Mouse (Mus musculus) kidney, embryonic 15.5 days (tissue): Measurements from ENCODE around the gene Rab6a. TPM values are rescaled to one million over a fixed set of nuclear protein-coding genes. Genes with fewer than 3 reads are reported as not detected.

Experiments
- ATAC-seq: fragments of 200-750 bp; cut with Nextera tagmentation; replicated peaks from 2 replicates; pipeline ENCODE4 v1.8.0; 2017; ENCODE audit warnings: moderate TSS enrichment; ENCODE audit not compliant: low FRiP score
- H3K27ac ChIP-seq: fragments of 300-500 bp; sonication (generic); 2 replicates; pipeline ENCODE4 v1.5.1; 2015; ENCODE audit warnings: mild to moderate bottlenecking, inconsistent platforms
- H3K27me3 ChIP-seq: fragments of 300-500 bp; sonication (generic); 2 replicates; pipeline ENCODE4 v1.6.1; 2015; ENCODE audit warnings: inconsistent platforms
- H3K36me3 ChIP-seq: fragments of 300-500 bp; sonication (generic); 2 replicates; pipeline ENCODE4 v1.6.1; 2015; ENCODE audit warnings: inconsistent platforms
- H3K4me1 ChIP-seq: fragments of 300-500 bp; sonication (generic); 2 replicates; pipeline ENCODE4 v1.6.1; 2015; ENCODE audit warnings: inconsistent platforms
- H3K4me2 ChIP-seq: fragments of 300-500 bp; sonication (generic); 2 replicates; pipeline ENCODE4 v1.6.1; 2015; ENCODE audit warnings: moderate library complexity, mild to moderate bottlenecking, inconsistent platforms
- H3K4me3 ChIP-seq: fragments of 300-500 bp; sonication (generic); replicated peaks from 2 replicates; pipeline ENCODE4 v1.5.1; 2015; ENCODE audit warnings: mild to moderate bottlenecking, inconsistent platforms
- H3K9ac ChIP-seq: fragments of 300-500 bp; sonication (generic); 2 replicates; pipeline ENCODE4 v1.6.1; 2015; ENCODE audit warnings: mild to moderate bottlenecking, inconsistent platforms
- H3K9me3 ChIP-seq: fragments of 300-500 bp; sonication (generic); replicated peaks from 2 replicates; pipeline ENCODE4 v1.6.1; 2016; ENCODE audit warnings: inconsistent platforms
- WGBS: fragments of 180-500 bp; shearing (Covaris S2); methylation state at CpG from one replicate; pipeline ENCODE4 v1.1.7; 2015; ENCODE audit warnings: mixed read lengths; 5-methylcytosine and 5-hydroxymethylcytosine counted together
- polyA plus RNA-seq: library from polyadenylated mRNA; unstranded; fragments of >200 nt; fragmentation: Nextera tagmentation; extraction: Ambion mirVana; gene quantifications from 2 replicates; pipeline ENCODE4 v1.2.1, GENCODE M21; 2015

The Rab6a gene
- polyA plus RNA-seq, 1 experiment from 2014 or later: 102 TPM

DNA sequence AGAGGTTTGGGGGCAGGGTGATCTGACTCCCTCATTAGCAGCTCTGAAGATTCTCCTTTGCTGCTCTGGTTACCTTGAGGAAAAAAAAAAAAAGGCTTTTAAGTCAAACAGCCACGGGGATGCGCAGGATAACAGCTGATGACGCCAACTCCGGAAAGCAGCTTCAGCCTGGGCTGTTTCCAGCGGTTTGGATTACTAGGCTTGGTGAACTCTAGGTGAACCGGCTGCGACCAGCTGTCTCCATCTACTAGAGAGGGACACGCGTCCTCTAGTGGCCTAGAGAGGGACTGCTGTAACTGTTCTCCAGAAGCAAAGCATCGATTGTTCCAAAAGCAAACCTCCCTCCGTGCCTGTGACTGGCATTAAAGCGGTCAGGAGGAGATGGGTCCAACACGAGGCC lies 56.0 kb downstream of the Rab6a start:
- Histone ChIP-seq H3K4me2 (peak overlapping the region; percentile 50), H3K27me3 (no peaks in the 10 kb centered on the region), H3K27ac (peak overlapping the region; percentile 67), H3K9ac (no peak overlapping the region), H3K9me3 (no peaks in the 10 kb centered on the region), H3K36me3 (no peaks in the 10 kb centered on the region), H3K4me3 (peak overlapping the region; percentile 6; the same call in 1 of the 2 replicates), H3K4me1 (peaks cover 24% of the 10 kb centered on the region)
- ATAC-seq: peak; percentile 91
- under 1% methylated on average over 13 of the region's 13 CpGs for WGBS

DNA sequence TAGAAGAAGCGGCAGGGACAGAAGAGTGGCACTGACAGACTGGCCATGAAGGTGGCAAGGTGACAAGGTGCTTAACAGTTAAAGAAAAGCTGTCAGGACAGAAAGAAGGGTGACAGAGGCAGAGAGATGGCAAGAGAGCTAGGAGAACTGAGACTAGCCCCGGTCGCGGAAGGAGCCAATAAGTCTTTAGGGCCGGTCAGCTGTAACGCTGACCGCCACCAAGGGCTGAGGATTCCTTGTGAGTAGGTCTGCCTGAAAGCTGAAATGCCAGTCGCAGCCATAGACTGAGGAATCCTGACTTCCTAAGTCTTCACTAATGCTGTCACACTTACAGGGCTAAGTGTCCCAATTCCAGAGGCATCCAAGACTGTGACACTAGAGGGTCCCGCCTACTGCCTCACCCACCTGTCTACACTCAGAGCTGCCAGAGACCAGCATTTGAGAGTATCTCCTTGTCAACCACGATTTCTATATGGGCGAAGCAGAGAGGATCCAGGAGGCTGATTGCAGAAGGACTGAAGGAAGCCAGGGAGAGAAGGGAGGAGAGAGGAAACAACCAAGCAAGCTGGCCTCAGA lies 56.6 kb downstream of the Rab6a start:
- H3K9me3 ChIP-seq: no peaks in the 10 kb centered on the region
- no peak overlapping the region for H3K9ac ChIP-seq
- ATAC-seq: peak; percentile 34; the same call in 1 of the 2 replicates
- no peak overlapping the region; the same call in 1 of the 2 replicates for H3K4me3 ChIP-seq
- H3K4me2 ChIP-seq: peak overlapping the region; percentile 50
- H3K4me1 ChIP-seq: peaks cover 18% of the 10 kb centered on the region
- H3K27me3 ChIP-seq: no peaks in the 10 kb centered on the region
- WGBS: 50% methylated on average over 11 of the region's 11 CpGs
- H3K36me3 ChIP-seq: no peaks in the 10 kb centered on the region
- 0 out of 2 replicates have a peak overlapping the region, but pooled peaks have one; percentile 67 for H3K27ac ChIP-seq

DNA sequence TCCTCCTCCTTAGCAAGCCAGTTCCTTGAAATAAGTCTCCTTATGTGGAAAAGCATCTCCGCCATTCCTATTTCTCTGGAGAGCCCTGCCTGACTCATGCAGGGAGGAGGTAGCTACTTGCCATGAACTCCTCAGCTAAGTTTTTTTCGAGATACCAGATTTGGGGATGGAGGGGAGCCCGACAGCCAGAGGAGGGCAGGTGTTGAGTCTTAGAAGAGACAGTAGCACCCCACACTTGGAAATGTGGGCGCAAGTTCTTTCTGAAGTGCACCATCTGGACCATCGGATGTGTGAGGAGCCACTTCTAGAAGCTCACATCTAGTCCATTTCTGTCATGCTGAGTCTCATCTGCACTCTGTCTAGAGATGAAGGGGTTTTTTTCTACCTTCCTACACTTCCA lies 63.4 kb downstream of the Rab6a start:
- H3K9ac ChIP-seq: no peak overlapping the region
- H3K4me2 ChIP-seq: no peak overlapping the region
- ATAC-seq: no peak
- 0 out of 2 replicates have a peak, but pooled peaks cover 3% of the 10 kb centered on the region for H3K4me1 ChIP-seq
- no peak overlapping the region for H3K4me3 ChIP-seq
- H3K27me3 ChIP-seq: no peaks in the 10 kb centered on the region
- H3K36me3 ChIP-seq: no peaks in the 10 kb centered on the region
- 87% methylated on average over 5 of the region's 5 CpGs for WGBS
- H3K27ac ChIP-seq: no peak overlapping the region
- H3K9me3 ChIP-seq: no peaks in the 10 kb centered on the region

DNA sequence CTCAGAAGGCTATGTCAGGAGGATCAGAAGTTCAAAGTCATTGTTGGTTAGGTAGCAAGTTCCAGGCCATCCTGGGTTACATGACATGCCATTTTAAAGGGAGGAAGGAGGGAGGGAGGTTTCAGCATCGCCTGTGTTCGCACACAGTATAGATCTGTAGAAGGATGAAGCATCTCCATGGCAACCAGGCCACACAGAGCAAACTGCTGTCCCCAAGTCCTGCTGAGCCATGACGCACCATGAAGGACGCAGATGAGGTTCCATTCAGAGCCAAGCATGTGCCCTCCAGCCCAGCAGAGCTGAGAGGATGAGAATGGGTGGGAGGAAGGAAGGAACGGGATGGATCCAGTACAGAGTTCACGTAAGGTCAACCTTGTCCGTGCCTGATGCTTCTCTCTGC lies 66.2 kb downstream of the Rab6a start:
- Histone ChIP-seq H3K4me3 (no peak overlapping the region), H3K36me3 (no peaks in the 10 kb centered on the region), H3K9me3 (no peaks in the 10 kb centered on the region), H3K4me2 (no peak overlapping the region), H3K4me1 (0 out of 2 replicates have a peak, but pooled peaks cover 3% of the 10 kb centered on the region), H3K27me3 (no peaks in the 10 kb centered on the region), H3K27ac (no peak overlapping the region), H3K9ac (no peak overlapping the region)
- no peak for ATAC-seq
- 65% methylated on average over 7 of the region's 7 CpGs for WGBS

DNA sequence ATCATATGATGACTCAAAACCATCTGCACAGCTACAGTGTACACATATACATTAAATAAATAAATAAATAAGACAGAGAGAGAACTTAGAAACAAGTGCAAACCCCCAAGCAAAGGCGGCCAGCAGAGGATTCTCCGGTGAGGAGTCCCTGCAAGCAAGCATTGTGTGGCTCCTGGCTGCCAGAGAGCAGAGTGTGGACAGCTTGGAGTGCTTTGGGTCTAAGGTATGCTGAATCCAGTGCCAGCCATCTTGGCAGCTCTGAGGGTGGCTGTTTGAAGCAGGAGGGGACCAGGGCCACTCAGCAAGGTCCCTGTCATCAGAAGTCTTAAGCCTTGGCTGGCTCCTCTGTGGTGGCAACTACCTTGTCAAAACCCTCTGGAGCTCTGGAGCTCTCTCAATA lies 67.7 kb downstream of the Rab6a start:
- Histone ChIP-seq H3K9me3 (no peaks in the 10 kb centered on the region), H3K4me2 (no peak overlapping the region), H3K27ac (no peak overlapping the region), H3K4me3 (no peak overlapping the region), H3K27me3 (no peaks in the 10 kb centered on the region), H3K9ac (no peak overlapping the region), H3K36me3 (no peaks in the 10 kb centered on the region), H3K4me1 (0 out of 2 replicates have a peak, but pooled peaks cover 3% of the 10 kb centered on the region)
- ATAC-seq: no peak
- WGBS: 97% methylated on average over 2 of the region's 2 CpGs

DNA sequence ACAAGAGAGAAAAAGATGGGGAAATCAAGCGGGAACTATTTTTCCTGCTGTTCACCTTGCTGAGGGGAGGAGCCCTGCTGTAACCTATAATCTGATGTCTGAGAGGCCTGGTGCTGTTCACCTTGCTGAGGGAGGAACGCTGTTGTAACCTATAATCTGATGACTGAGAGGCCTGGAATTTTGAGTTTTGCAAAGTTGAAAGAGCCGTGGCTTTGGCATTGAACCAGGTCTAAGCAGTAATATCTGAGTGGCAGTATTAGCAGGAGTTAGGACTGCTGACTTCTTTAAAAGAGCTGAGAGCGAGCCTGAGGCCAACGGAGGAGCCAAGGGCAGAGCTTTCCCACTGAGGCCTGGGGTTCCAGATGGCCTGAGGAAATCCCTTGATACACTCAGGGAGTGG lies 70.8 kb downstream of the Rab6a start:
- WGBS: 78% methylated on average over 5 of the region's 5 CpGs
- no peak for ATAC-seq
- Histone ChIP-seq H3K9ac (no peak overlapping the region), H3K4me2 (no peak overlapping the region), H3K27ac (no peak overlapping the region), H3K4me3 (no peak overlapping the region), H3K4me1 (0 out of 2 replicates have a peak, but pooled peaks cover 3% of the 10 kb centered on the region), H3K36me3 (no peaks in the 10 kb centered on the region), H3K9me3 (no peaks in the 10 kb centered on the region), H3K27me3 (no peaks in the 10 kb centered on the region)

DNA sequence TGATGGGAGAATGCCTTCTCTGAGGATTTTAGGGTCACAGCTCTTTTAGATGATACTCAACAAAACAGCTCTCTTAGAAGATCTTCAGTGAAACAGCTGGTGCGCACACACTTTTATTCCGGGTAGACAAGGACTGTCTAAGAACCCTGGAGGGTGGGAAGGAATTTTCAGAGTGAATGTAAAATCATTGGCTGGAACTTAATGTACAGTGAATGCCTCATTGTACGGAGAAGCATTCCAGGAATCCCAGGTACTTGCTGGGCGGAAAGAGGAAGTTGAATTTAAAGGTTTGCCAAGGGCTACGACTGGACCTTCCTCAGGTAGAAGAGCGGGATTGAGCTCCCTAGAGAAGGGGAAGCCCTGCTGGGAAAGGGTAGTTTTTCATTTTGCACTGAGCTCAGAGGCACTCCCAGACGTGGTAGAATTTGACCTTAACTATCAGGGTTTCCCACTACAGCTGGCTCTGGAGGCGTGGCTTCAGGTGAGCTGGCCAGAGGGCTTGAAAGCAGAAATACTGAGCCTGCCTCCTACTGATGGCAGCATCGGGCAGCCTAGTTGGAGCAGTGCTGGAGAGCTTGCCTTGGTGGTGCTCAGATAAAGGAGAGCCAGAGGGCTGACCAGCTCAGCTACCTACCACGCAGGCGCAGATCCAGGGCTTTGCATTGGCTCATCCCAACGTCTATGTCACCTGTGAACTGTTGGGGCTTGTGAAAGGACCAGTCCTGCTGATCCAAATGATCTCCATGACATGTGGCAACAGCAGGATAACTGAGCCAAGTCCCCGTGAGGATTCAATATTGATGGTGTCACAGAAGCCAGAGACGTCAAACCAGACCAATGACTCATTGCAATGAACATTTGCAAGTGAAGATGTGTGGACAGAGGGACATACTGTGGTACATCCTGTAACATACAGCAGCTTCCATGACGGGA lies 72.0 kb downstream of the Rab6a start:
- 61% methylated on average over 15 of the region's 15 CpGs for whole genome bisulfite sequencing
- Histone ChIP-seq H3K9ac (no peak overlapping the region), H3K4me1 (no peaks in the 10 kb centered on the region), H3K4me2 (peak overlapping the region; percentile 14; the same call in 1 of the 2 replicates), H3K4me3 (no peak overlapping the region), H3K36me3 (no peaks in the 10 kb centered on the region), H3K27ac (peak overlapping the region; percentile 75), H3K27me3 (no peaks in the 10 kb centered on the region), H3K9me3 (no peaks in the 10 kb centered on the region)
- no peak for ATAC-seq

DNA sequence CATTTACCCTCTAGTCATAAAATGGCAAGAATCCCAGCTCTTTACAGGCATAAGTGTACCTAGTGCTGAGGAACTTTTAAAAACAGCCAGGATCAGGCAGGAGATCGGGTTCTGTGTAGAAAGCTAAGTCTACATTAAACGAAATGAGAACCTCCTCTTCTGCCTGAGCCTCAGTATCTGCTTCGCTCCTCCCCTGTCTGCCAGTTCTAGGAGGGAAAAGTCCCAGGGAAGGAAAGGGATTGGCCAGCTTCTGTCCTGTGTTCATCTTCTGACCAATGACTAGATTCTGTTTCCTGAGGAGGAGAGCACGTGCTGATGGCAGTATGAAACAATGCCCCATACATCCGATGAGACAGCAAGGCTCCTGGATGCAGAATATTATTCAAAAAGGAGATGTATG lies 73.9 kb downstream of the Rab6a start:
- no peak overlapping the region for H3K4me2 ChIP-seq
- no peaks in the 10 kb centered on the region for H3K4me1 ChIP-seq
- ATAC-seq: no peak
- H3K27ac ChIP-seq: no peak overlapping the region
- WGBS: 54% methylated on average over 5 of the region's 5 CpGs
- H3K4me3 ChIP-seq: no peak overlapping the region
- H3K9ac ChIP-seq: no peak overlapping the region
- no peaks in the 10 kb centered on the region for H3K36me3 ChIP-seq
- no peaks in the 10 kb centered on the region for H3K9me3 ChIP-seq
- no peaks in the 10 kb centered on the region for H3K27me3 ChIP-seq

DNA sequence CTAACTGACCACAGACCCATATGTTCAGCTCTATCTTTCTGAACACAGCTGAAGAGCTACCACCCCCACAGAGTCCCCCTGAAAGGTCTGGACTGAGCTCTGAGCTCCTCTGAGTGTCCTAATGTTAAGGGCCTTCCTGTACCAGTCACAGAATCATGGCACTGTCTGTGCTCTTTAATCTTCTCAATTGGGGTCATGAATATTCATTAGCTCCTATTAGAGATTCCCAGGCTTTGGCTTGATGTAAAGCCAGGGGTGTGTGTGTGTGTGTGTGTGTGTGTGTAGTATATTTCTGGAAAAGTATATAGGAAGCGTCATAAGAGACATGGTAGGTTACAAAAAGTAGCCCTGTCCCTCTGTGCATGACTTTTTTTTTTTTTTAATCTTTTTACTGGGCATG lies 76.0 kb downstream of the Rab6a start:
- Histone ChIP-seq H3K4me1 (no peaks in the 10 kb centered on the region), H3K9ac (no peak overlapping the region), H3K9me3 (no peaks in the 10 kb centered on the region), H3K27ac (no peak overlapping the region), H3K27me3 (no peaks in the 10 kb centered on the region), H3K4me2 (no peak overlapping the region), H3K4me3 (no peak overlapping the region), H3K36me3 (no peaks in the 10 kb centered on the region)
- no peak for ATAC-seq
- WGBS: 94% methylated on average over 1 of the region's 1 CpGs

DNA sequence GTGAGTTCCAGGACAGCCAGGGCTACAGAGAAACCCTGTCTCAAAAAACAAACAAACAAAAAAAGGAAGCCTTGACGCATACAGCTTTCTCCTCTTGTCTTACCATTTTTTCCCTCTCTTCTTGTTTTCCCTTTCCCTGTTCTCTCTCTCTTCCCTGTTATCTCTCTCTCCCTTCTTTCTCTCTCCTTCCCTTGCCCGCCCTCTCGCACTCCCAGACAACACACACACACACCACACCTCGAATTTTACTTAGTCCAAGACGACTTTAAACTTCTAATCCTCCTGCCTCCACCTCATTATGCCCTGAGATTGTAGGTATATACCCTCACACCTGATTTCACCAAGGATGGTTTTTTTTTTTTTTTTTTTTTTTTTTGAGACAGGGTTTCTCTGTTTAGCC lies 76.9 kb downstream of the Rab6a start:
- Histone ChIP-seq H3K27me3 (no peaks in the 10 kb centered on the region), H3K9me3 (no peaks in the 10 kb centered on the region), H3K9ac (no peak overlapping the region), H3K27ac (no peak overlapping the region), H3K36me3 (no peaks in the 10 kb centered on the region), H3K4me2 (no peak overlapping the region), H3K4me1 (no peaks in the 10 kb centered on the region), H3K4me3 (no peak overlapping the region)
- no peak for ATAC-seq
- WGBS: 78% methylated on average over 5 of the region's 5 CpGs

DNA sequence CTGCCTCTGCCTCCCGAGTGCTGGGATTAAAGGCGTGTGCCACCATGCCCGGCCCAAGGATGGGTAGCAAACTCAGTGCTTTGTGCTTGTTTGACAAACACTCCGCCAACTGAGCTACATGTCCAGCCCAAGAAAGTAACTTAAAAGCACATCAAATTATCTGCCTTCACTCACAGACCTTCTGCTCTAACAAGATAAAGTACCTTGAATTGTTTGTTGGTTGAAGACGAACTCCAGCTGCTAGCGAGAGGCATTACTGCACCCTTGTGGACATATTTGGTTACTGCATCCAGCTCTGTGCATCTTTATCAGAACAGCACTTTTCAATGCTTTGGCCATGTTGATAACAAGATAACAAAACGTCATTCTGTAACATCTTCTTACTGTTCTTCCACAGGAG lies 77.3 kb downstream of the Rab6a start:
- no peaks in the 10 kb centered on the region for H3K9me3 ChIP-seq
- H3K4me2 ChIP-seq: no peak overlapping the region
- H3K27me3 ChIP-seq: no peaks in the 10 kb centered on the region
- no peaks in the 10 kb centered on the region for H3K36me3 ChIP-seq
- H3K27ac ChIP-seq: no peak overlapping the region
- ATAC-seq: no peak
- WGBS: 55% methylated on average over 7 of the region's 7 CpGs
- no peak overlapping the region for H3K4me3 ChIP-seq
- no peak overlapping the region for H3K9ac ChIP-seq
- H3K4me1 ChIP-seq: no peaks in the 10 kb centered on the region
